Mouse (Mus musculus) midbrain, embryonic 16.5 days (tissue): ENCODE results near the gene Col5a1. TPM values are rescaled to one million over a fixed set of nuclear protein-coding genes. Genes with fewer than 3 reads are reported as not detected.

Experiments
- ATAC-seq: fragments of 200-750 bp; cut with Nextera tagmentation; 2 replicates; pipeline ENCODE4 v1.8.0; 2017; ENCODE audit warnings: moderate TSS enrichment
- H3K27ac ChIP-seq: fragments of 300-500 bp; sonication (generic); 2 replicates; pipeline ENCODE4 v1.5.1; 2014; ENCODE audit warnings: mild to moderate bottlenecking, low read length, mixed read lengths
- H3K27me3 ChIP-seq: fragments of 300-500 bp; sonication (generic); 2 replicates; pipeline ENCODE4 v1.6.1; 2014; ENCODE audit warnings: low read depth, low read length, mixed read lengths; ENCODE audit not compliant: control insufficient read depth, insufficient read depth
- H3K36me3 ChIP-seq: fragments of 300-500 bp; sonication (generic); 2 replicates; pipeline ENCODE4 v1.6.1; 2014; ENCODE audit warnings: mild to moderate bottlenecking, low read length, moderate library complexity, mixed read lengths; ENCODE audit not compliant: control insufficient read depth, insufficient read depth
- H3K4me1 ChIP-seq: fragments of 300-500 bp; sonication (generic); 2 replicates; pipeline ENCODE4 v1.6.1; 2014; ENCODE audit warnings: mild to moderate bottlenecking, low read length, mixed read lengths; ENCODE audit not compliant: control insufficient read depth, insufficient read depth
- H3K4me2 ChIP-seq: fragments of 300-500 bp; sonication (generic); 2 replicates; pipeline ENCODE4 v1.6.1; 2014; ENCODE audit warnings: mild to moderate bottlenecking, low read length, mixed read lengths
- H3K4me3 ChIP-seq: fragments of 300-500 bp; sonication (generic); 2 replicates; pipeline ENCODE4 v1.5.1; 2014; ENCODE audit warnings: low read depth, mild to moderate bottlenecking, low read length, moderate library complexity, mixed read lengths
- H3K9ac ChIP-seq: fragments of 300-500 bp; sonication (generic); 2 replicates; pipeline ENCODE4 v1.6.1; 2014; ENCODE audit warnings: low read depth, low read length, mixed read lengths
- H3K9me3 ChIP-seq: fragments of 300-500 bp; sonication (generic); replicated peaks from 2 replicates; pipeline ENCODE4 v1.6.1; 2014; ENCODE audit warnings: mild to moderate bottlenecking, low read length, mixed read lengths; ENCODE audit not compliant: control insufficient read depth, poor library complexity, severe bottlenecking
- WGBS: fragments of 180-500 bp; shearing (Covaris S2); extraction: QIAGEN DNeasy Blood & Tissue Kit; methylation state at CpG from one replicate; pipeline ENCODE4 v1.1.7; 2014; 5-methylcytosine and 5-hydroxymethylcytosine counted together
- polyA plus RNA-seq: library from polyadenylated mRNA; unstranded; fragments of >200 nt; fragmentation: Nextera tagmentation; extraction: Ambion mirVana; gene quantifications from 2 replicates; pipeline ENCODE4 v1.2.1, GENCODE M21; 2015

Col5a1 gene
- polyA plus RNA-seq, 1 experiment from 2014 or later, result 5.9 TPM

GRCm38 (mm10) chr2:28037505-28038390 is 151.5 kb downstream of the Col5a1 start:
- WGBS, result 67% methylated on average over 12 of the region's 12 CpGs
- no peaks in the 10 kb centered on the region for H3K4me1 ChIP-seq
- H3K9me3 ChIP-seq, result no peaks in the 10 kb centered on the region
- no peak overlapping the region for H3K27ac ChIP-seq
- no peaks in the 10 kb centered on the region for H3K36me3 ChIP-seq
- no peak overlapping the region for H3K9ac ChIP-seq
- H3K4me3 ChIP-seq, result no peak overlapping the region
- no peak overlapping the region for H3K4me2 ChIP-seq
- H3K27me3 ChIP-seq, result no peaks in the 10 kb centered on the region
- ATAC-seq, result peak; percentile 36; the same call in 1 of the 2 replicates

- 0 out of 2 replicates have a peak, but pooled peaks cover 4% of the 10 kb centered on the region for H3K9me3 ChIP-seq
- no peaks in the 10 kb centered on the region for H3K36me3 ChIP-seq
- 79% methylated on average over 14 of the region's 14 CpGs for WGBS
- no peak for ATAC-seq
- H3K4me2 ChIP-seq, result no peak overlapping the region
- no peak overlapping the region for H3K4me3 ChIP-seq
- no peaks in the 10 kb centered on the region for H3K4me1 ChIP-seq
- no peaks in the 10 kb centered on the region for H3K27me3 ChIP-seq
- H3K27ac ChIP-seq, result no peak overlapping the region
- no peak overlapping the region for H3K9ac ChIP-seq
These were observed 152.3 kb downstream of the Col5a1 start for GRCm38 (mm10) chr2:28038391-28039096.

GRCm38 (mm10) chr2:28039647-28040325 is 153.6 kb downstream of the Col5a1 start:
- 93% methylated on average over 10 of the region's 10 CpGs for WGBS

GRCm38 (mm10) chr2:28040466-28040865 is 154.2 kb downstream of the Col5a1 start:
- WGBS, result 100% methylated on average over 1 of the region's 1 CpGs

More at GRCm38 (mm10) chr2:28039647-28040325, 153.6 kb downstream of the Col5a1 start:
- H3K36me3 ChIP-seq, result no peaks in the 10 kb centered on the region
- H3K9me3 ChIP-seq, result 0 out of 2 replicates have a peak, but pooled peaks cover 4% of the 10 kb centered on the region
- H3K27ac ChIP-seq, result no peak overlapping the region
- no peaks in the 10 kb centered on the region for H3K4me1 ChIP-seq
- H3K4me3 ChIP-seq, result no peak overlapping the region
- H3K27me3 ChIP-seq, result no peaks in the 10 kb centered on the region
- no peak for ATAC-seq
- no peak overlapping the region for H3K9ac ChIP-seq
- H3K4me2 ChIP-seq, result no peak overlapping the region

GRCm38 (mm10) chr2:28044920-28045598 is 158.8 kb downstream of the Col5a1 start:
- ATAC-seq, result no peak
- no peak overlapping the region for H3K9ac ChIP-seq
- 84% methylated on average over 9 of the region's 9 CpGs for WGBS

More at GRCm38 (mm10) chr2:28040466-28040865, 154.2 kb downstream of the Col5a1 start:
- Histone ChIP-seq H3K9ac (no peak overlapping the region), H3K4me1 (no peaks in the 10 kb centered on the region), H3K36me3 (no peaks in the 10 kb centered on the region), H3K4me3 (no peak overlapping the region), H3K4me2 (no peak overlapping the region), H3K9me3 (0 out of 2 replicates have a peak, but pooled peaks cover 4% of the 10 kb centered on the region), H3K27ac (no peak overlapping the region), H3K27me3 (no peaks in the 10 kb centered on the region)
- ATAC-seq, result no peak

GRCm38 (mm10) chr2:28046311-28046710 is 160.1 kb downstream of the Col5a1 start:
- Histone ChIP-seq H3K36me3 (no peaks in the 10 kb centered on the region), H3K4me1 (no peaks in the 10 kb centered on the region), H3K27ac (no peak overlapping the region), H3K9me3 (0 out of 2 replicates have a peak, but pooled peaks cover 4% of the 10 kb centered on the region), H3K4me3 (no peak overlapping the region), H3K27me3 (no peaks in the 10 kb centered on the region), H3K4me2 (no peak overlapping the region), H3K9ac (no peak overlapping the region)
- 67% methylated on average over 6 of the region's 6 CpGs for WGBS
- ATAC-seq, result no peak

More at GRCm38 (mm10) chr2:28044920-28045598, 158.8 kb downstream of the Col5a1 start:
- no peaks in the 10 kb centered on the region for H3K4me1 ChIP-seq
- H3K9me3 ChIP-seq, result 0 out of 2 replicates have a peak, but pooled peaks cover 4% of the 10 kb centered on the region
- no peak overlapping the region for H3K27ac ChIP-seq
- no peaks in the 10 kb centered on the region for H3K27me3 ChIP-seq
- H3K36me3 ChIP-seq, result no peaks in the 10 kb centered on the region
- no peak overlapping the region for H3K4me2 ChIP-seq
- H3K4me3 ChIP-seq, result no peak overlapping the region

- no peak for ATAC-seq
- Histone ChIP-seq H3K4me1 (no peaks in the 10 kb centered on the region), H3K36me3 (no peaks in the 10 kb centered on the region), H3K27me3 (no peaks in the 10 kb centered on the region), H3K27ac (no peak overlapping the region), H3K4me3 (no peak overlapping the region), H3K4me2 (no peak overlapping the region), H3K9ac (no peak overlapping the region), H3K9me3 (0 out of 2 replicates have a peak, but pooled peaks cover 4% of the 10 kb centered on the region)
- 80% methylated on average over 7 of the region's 7 CpGs for WGBS
These were observed 160.9 kb downstream of the Col5a1 start for GRCm38 (mm10) chr2:28047092-28047491.

GRCm38 (mm10) chr2:28059922-28060321 is 173.7 kb downstream of the Col5a1 start:
- no peaks in the 10 kb centered on the region for H3K27me3 ChIP-seq
- no peak for ATAC-seq
- no peaks in the 10 kb centered on the region for H3K36me3 ChIP-seq
- H3K9me3 ChIP-seq, result no peaks in the 10 kb centered on the region
- no peak overlapping the region for H3K4me3 ChIP-seq
- H3K4me2 ChIP-seq, result no peak overlapping the region
- H3K27ac ChIP-seq, result no peak overlapping the region
- H3K4me1 ChIP-seq, result no peaks in the 10 kb centered on the region
- no peak overlapping the region for H3K9ac ChIP-seq
- 95% methylated on average over 1 of the region's 1 CpGs for WGBS
